In genomic region chr12:8928766-8929165, GRCm38 (mm10) we compare ENCODE assay signal across 35 mouse cellular contexts. TPM values are rescaled to one million over a fixed set of nuclear protein-coding genes. Genes with fewer than 3 reads are reported as not detected.
DNase-seq lines count a peak whose midpoint lies in the region; ATAC-seq and TF ChIP-seq lines count a peak whose summit lies in the region.
"Had no signal": no experiment of that assay in that cellular context is flagged by ENCODE, and none has a peak within 500 bp of the region (broad histone marks: within the 10 kb centered on the region; RNA-seq: fewer than 3 reads in every experiment).

No protein-coding gene starts in this region.

- H3K4me3 ChIP-seq in kidney, embryonic 16.5 days (ENCODE audit: low read length): no peak overlapping the region
- no peak overlapping the region for H3K4me3 ChIP-seq in stomach, postnatal 0 days (ENCODE audit: low read depth, low read length)
- H3K4me3 ChIP-seq in lung, postnatal 0 days (ENCODE audit: low read depth, low read length): no peak overlapping the region
- H3K4me3 ChIP-seq: embryonic facial prominence, embryonic 15.5 days; forebrain, embryonic 12.5 days; liver, embryonic 15.5 days; lung, embryonic 15.5 days; megakaryocyte, embryonic 14.5 days; midbrain, embryonic 15.5 days had no signal

- TF ChIP-seq EP300 in stomach, postnatal 0 days (optimal IDR thresholded peaks at IDR 0.05): no peak
- no peak for TF ChIP-seq EP300 in lung, postnatal 0 days (IDR thresholded peaks at IDR 0.05)

- H3K4me2 ChIP-seq in kidney, embryonic 16.5 days (replicated peaks; ENCODE audit: low read depth, low read length): no peak overlapping the region
- 0 out of 2 replicates have a peak overlapping the region, but pooled peaks have one; percentile 1 for H3K4me2 ChIP-seq in stomach, postnatal 0 days (replicated peaks; ENCODE audit: low read depth)
- H3K4me2 ChIP-seq in lung, postnatal 0 days (replicated peaks; ENCODE audit: low read depth, low read length): no peak overlapping the region
- H3K4me2 ChIP-seq: embryonic facial prominence, embryonic 15.5 days; forebrain, embryonic 12.5 days; heart, embryonic 11.5 days; liver, embryonic 15.5 days; lung, embryonic 15.5 days; midbrain, embryonic 15.5 days had no signal

- peaks cover 37% of the 10 kb centered on the region for H3K4me1 ChIP-seq in kidney, embryonic 16.5 days (ENCODE audit: insufficient read depth, low read length)
- H3K4me1 ChIP-seq in stomach, postnatal 0 days (replicated peaks; ENCODE audit: control insufficient read depth, insufficient read depth): 0 out of 2 replicates have a peak, but pooled peaks cover 6% of the 10 kb centered on the region
- H3K4me1 ChIP-seq in lung, postnatal 0 days (ENCODE audit: insufficient read depth, low read depth, low read length): peaks cover 4% of the 10 kb centered on the region; the same call in 1 of the 2 replicates

- intact Hi-C loops in left cerebral cortex, postnatal 36 days (cut with DNase I): no loop called here

- peak; percentile 23; the same call in 1 of the 2 replicates for ATAC-seq in kidney, embryonic 16.5 days (ENCODE audit: low FRiP score, low TSS enrichment)
- 0 out of 2 replicates have a peak, but pooled peaks have one; percentile 24 for ATAC-seq in stomach, postnatal 0 days (ENCODE audit: low FRiP score, low TSS enrichment)
- ATAC-seq in lung, postnatal 0 days: no peak
- ATAC-seq: activated CD4-positive, CD25-positive, alpha-beta regulatory T cell, adult 4 months; forebrain, postnatal 0 days; hindbrain, embryonic 16.5 days; midbrain, embryonic 15.5 days had no signal

- H3K27me3 ChIP-seq in kidney, embryonic 16.5 days (ENCODE audit: insufficient read depth, low read length): no peaks in the 10 kb centered on the region
- H3K27me3 ChIP-seq in stomach, postnatal 0 days (ENCODE audit: control insufficient read depth, insufficient read depth, low read length): no peaks in the 10 kb centered on the region
- H3K27me3 ChIP-seq in lung, postnatal 0 days (replicated peaks; ENCODE audit: insufficient read depth, low read length): no peaks in the 10 kb centered on the region
- H3K27me3 ChIP-seq: embryonic facial prominence, embryonic 15.5 days; forebrain, embryonic 12.5 days; liver, embryonic 15.5 days; lung, embryonic 15.5 days; megakaryocyte, embryonic 14.5 days; midbrain, embryonic 15.5 days had no signal

- DNase-seq in adrenal gland, adult 2 months: peak; percentile 25
- no peak for DNase-seq in adrenal gland, adult 18-20 months (ENCODE audit: low spot score in 2 of 2)
- DNase-seq in kidney, adult 8-10 months: no peak
- DNase-seq in Muller cell, postnatal 12 days (ENCODE audit: inconsistent ontology term): peak; percentile 67
- no peak for DNase-seq in stomach, postnatal 0 days (ENCODE audit: low spot score)
- DNase-seq in lung, postnatal 0 days (ENCODE audit: low spot score): no peak
- DNase-seq in left cerebral cortex, postnatal 36 days (ENCODE audit: low spot score in 2 of 2): no peak
- DNase-seq: adrenal gland, postnatal 10 days; cerebellum, adult 11 months; cerebellum, postnatal 10 days; forebrain, postnatal 0 days; gastrocnemius, postnatal 14 days; kidney, adult 18-20 months; kidney, postnatal 4 days; layer of hippocampus, postnatal 36 days; lung, postnatal 36 days; right cerebral cortex, adult 18-20 months; spleen, adult 18-20 months; thymus, adult 18-20 months; thymus, postnatal 25 days had no signal

- no peaks in the 10 kb centered on the region for H3K9me3 ChIP-seq in kidney, embryonic 16.5 days (ENCODE audit: low read length)
- H3K9me3 ChIP-seq in stomach, postnatal 0 days (ENCODE audit: control insufficient read depth, low read length): no peaks in the 10 kb centered on the region
- no peaks in the 10 kb centered on the region for H3K9me3 ChIP-seq in lung, postnatal 0 days (ENCODE audit: low read length)
- H3K9me3 ChIP-seq: embryonic facial prominence, embryonic 15.5 days; forebrain, embryonic 12.5 days; liver, embryonic 15.5 days; lung, embryonic 15.5 days; megakaryocyte, embryonic 14.5 days; midbrain, embryonic 15.5 days had no signal

- no peak overlapping the region for H3K9ac ChIP-seq in kidney, embryonic 16.5 days (replicated peaks; ENCODE audit: low read length)
- no peak overlapping the region for H3K9ac ChIP-seq in stomach, postnatal 0 days (ENCODE audit: low read length)
- H3K9ac ChIP-seq in lung, postnatal 0 days (replicated peaks; ENCODE audit: low read depth): no peak overlapping the region
- H3K9ac ChIP-seq: embryonic facial prominence, embryonic 15.5 days; forebrain, embryonic 12.5 days; forebrain, postnatal 0 days; liver, embryonic 15.5 days; lung, embryonic 15.5 days; midbrain, embryonic 15.5 days had no signal

- no peak overlapping the region for H3K27ac ChIP-seq in kidney, embryonic 16.5 days (ENCODE audit: low read length)
- H3K27ac ChIP-seq in stomach, postnatal 0 days (replicated peaks): no peak overlapping the region
- H3K27ac ChIP-seq in lung, postnatal 0 days (ENCODE audit: low read length): no peak overlapping the region
- H3K27ac ChIP-seq: embryonic facial prominence, embryonic 15.5 days; forebrain, embryonic 12.5 days; liver, embryonic 15.5 days; lung, embryonic 15.5 days; midbrain, embryonic 15.5 days had no signal

- WGBS in kidney, embryonic 16.5 days: 83% methylated on average over 4 of the region's 4 CpGs
- 74% methylated on average over 4 of the region's 4 CpGs for WGBS in stomach, postnatal 0 days
- 67% methylated on average over 4 of the region's 4 CpGs for WGBS in lung, postnatal 0 days

- TF ChIP-seq CTCF in stomach, postnatal 0 days (IDR thresholded peaks at IDR 0.05; ENCODE audit: low read depth): no peak
- no peak for TF ChIP-seq CTCF in lung, postnatal 0 days (IDR thresholded peaks at IDR 0.05)

- 0 out of 2 replicates have a peak, but pooled peaks cover 7% of the 10 kb centered on the region for H3K36me3 ChIP-seq in kidney, embryonic 16.5 days (ENCODE audit: insufficient read depth, low read length)
- H3K36me3 ChIP-seq in stomach, postnatal 0 days (ENCODE audit: control insufficient read depth, insufficient read depth, low read length): 0 out of 2 replicates have a peak, but pooled peaks cover 3% of the 10 kb centered on the region
- peaks cover 5% of the 10 kb centered on the region; the same call in 1 of the 2 replicates for H3K36me3 ChIP-seq in lung, postnatal 0 days (ENCODE audit: insufficient read depth, low read length)

RNA-seq across cellular contexts. Expression of gene Laptm4a, which starts 7.3 kb away (rescaled TPM):
- 100 to 1,000 TPM; 500 to 622 TPM for total RNA-seq in adrenal gland, adult 2 months (2021)
- 243 and 281 TPM in 2 replicates for polyA plus RNA-seq in adrenal gland, adult 2 months (2012; rRNA removed)
- 100 to 1,000 TPM; 578 to 580 TPM for total RNA-seq in adrenal gland, adult 18-20 months (2021)
- 327 and 343 TPM in 2 replicates for polyA plus RNA-seq in kidney, embryonic 16.5 days (2015; fragmentation: Nextera tagmentation; extraction: Ambion mirVana)
- polyA plus RNA-seq in stomach, postnatal 0 days (2015; fragmentation: Nextera tagmentation; extraction: Ambion mirVana): 299 and 327 TPM in 2 replicates
- polyA plus RNA-seq in lung, postnatal 0 days (2015; fragmentation: Nextera tagmentation; extraction: Ambion mirVana): 467 and 484 TPM in 2 replicates
- 100 to 1,000 TPM; 169 to 179 TPM for total RNA-seq in left cerebral cortex, postnatal 36 days (2021)

RNA-seq across cellular contexts. Expression of gene Matn3, which starts 19.0 kb away (rescaled TPM):
- total RNA-seq in adrenal gland, adult 2 months (2021): not detected
- not detected in 2 replicates for polyA plus RNA-seq in adrenal gland, adult 2 months (2012; rRNA removed)
- not detected for total RNA-seq in adrenal gland, adult 18-20 months (2021)
- polyA plus RNA-seq in kidney, embryonic 16.5 days (2015; fragmentation: Nextera tagmentation; extraction: Ambion mirVana): 0.53 and 0.57 TPM in 2 replicates
- 0.18 and 0.27 TPM in 2 replicates for polyA plus RNA-seq in stomach, postnatal 0 days (2015; fragmentation: Nextera tagmentation; extraction: Ambion mirVana)
- polyA plus RNA-seq in lung, postnatal 0 days (2015; fragmentation: Nextera tagmentation; extraction: Ambion mirVana): 0.33 and 0.52 TPM in 2 replicates
- not detected for total RNA-seq in left cerebral cortex, postnatal 36 days (2021)
- total RNA-seq: common myeloid progenitor, adult 5-6 weeks; granulocyte monocyte progenitor cell, adult 5-6 weeks; hematopoietic stem cell, adult 5-6 weeks; layer of hippocampus, postnatal 36 days; liver, adult 2 months; neutrophil, adult 5-6 weeks had no signal
- polyA plus RNA-seq: activated CD4-positive, CD25-positive, alpha-beta regulatory T cell, adult 4 months; liver, adult 2 months had no signal

RNA-seq across cellular contexts. Expression of gene Wdr35, which starts 44.9 kb away (rescaled TPM):
- total RNA-seq in adrenal gland, adult 2 months (2021): 10 to 100 TPM in 1 of 2 experiments, 1 to 10 TPM in 1; 9.0 to 23.1 TPM
- 0.75 and 1.0 TPM in 2 replicates for polyA plus RNA-seq in adrenal gland, adult 2 months (2012; rRNA removed)
- total RNA-seq in adrenal gland, adult 18-20 months (2021): 10 to 100 TPM; 12.6 to 14.7 TPM
- 21.0 and 22.3 TPM in 2 replicates for polyA plus RNA-seq in kidney, embryonic 16.5 days (2015; fragmentation: Nextera tagmentation; extraction: Ambion mirVana)
- polyA plus RNA-seq in stomach, postnatal 0 days (2015; fragmentation: Nextera tagmentation; extraction: Ambion mirVana): 3.9 and 4.8 TPM in 2 replicates
- 7.6 and 10.4 TPM in 2 replicates for polyA plus RNA-seq in lung, postnatal 0 days (2015; fragmentation: Nextera tagmentation; extraction: Ambion mirVana)
- 10 to 100 TPM; 38.8 to 47.1 TPM for total RNA-seq in left cerebral cortex, postnatal 36 days (2021)

Comparison
In these comparisons a context has a peak if more than half of its experiments do, and no peak if none do; other contexts are left out.
1. DNase-seq: peak in adrenal gland, adult 2 months (single experiment) and Muller cell, postnatal 12 days (single experiment); none in adrenal gland, adult 18-20 months (0 of 2), kidney, adult 8-10 months (0 of 2), stomach, postnatal 0 days (single experiment), lung, postnatal 0 days (single experiment) and left cerebral cortex, postnatal 36 days (0 of 2).